Mouse (Mus musculus) heart, postnatal 0 days (tissue): ENCODE measurements at regions not wholly inside any gene's neighbourhood (a gene's known extent, or its start where the extent isn't known, plus 50 kb on each side); places are given as distances from the start of the nearest gene placed in this dataset.

ENCODE experiments used
- ATAC-seq: fragments of 200-750 bp; cut with Nextera tagmentation; 2 replicates; pipeline ENCODE4 v1.8.0; 2017; ENCODE audit warnings: low read depth, moderate number of reproducible peaks, moderate library complexity; ENCODE audit not compliant: insufficient read depth
- DNase-seq: peaks from one replicate; pipeline ENCODE4 v3.0.0-alpha.2; 2016; ENCODE audit warnings: low spot score
- H3K27ac ChIP-seq: fragments of 300-500 bp; sonication (generic); 2 replicates; pipeline ENCODE4 v1.5.1; 2014; ENCODE audit warnings: low read depth, mild to moderate bottlenecking
- H3K27me3 ChIP-seq: fragments of 300-500 bp; sonication (generic); 2 replicates; pipeline ENCODE4 v1.6.1; 2014; ENCODE audit warnings: low read length, mixed read lengths; ENCODE audit not compliant: control insufficient read depth, insufficient read depth
- H3K36me3 ChIP-seq: fragments of 300-500 bp; sonication (generic); replicated peaks from 2 replicates; pipeline ENCODE4 v1.6.1; 2014; ENCODE audit warnings: low read length, mixed read lengths; ENCODE audit not compliant: control insufficient read depth, insufficient read depth
- H3K4me1 ChIP-seq: fragments of 300-500 bp; sonication (generic); 2 replicates; pipeline ENCODE4 v1.6.1; 2014; ENCODE audit warnings: antibody characterized with exemption; ENCODE audit not compliant: control insufficient read depth, insufficient read depth
- H3K4me2 ChIP-seq: fragments of 300-500 bp; sonication (generic); 2 replicates; pipeline ENCODE4 v1.6.1; 2014; ENCODE audit warnings: low read depth, mild to moderate bottlenecking, low read length, moderate library complexity
- H3K4me3 ChIP-seq: fragments of 300-500 bp; sonication (generic); 2 replicates; pipeline ENCODE4 v1.5.1; 2014; ENCODE audit warnings: low read depth, low read length
- H3K9ac ChIP-seq: fragments of 300-500 bp; sonication (generic); replicated peaks from 2 replicates; pipeline ENCODE4 v1.6.1; 2014; ENCODE audit warnings: low read depth, low read length, mixed read lengths
- H3K9me3 ChIP-seq: fragments of 300-500 bp; sonication (generic); replicated peaks from 2 replicates; pipeline ENCODE4 v1.6.1; 2016; ENCODE audit warnings: low read length; ENCODE audit not compliant: control insufficient read depth
- CTCF ChIP-seq: IDR thresholded peaks from 2 replicates; pipeline ENCODE4 v1.5.1; 2016; ENCODE audit warnings: antibody characterized with exemption, control low read depth, low read depth
- EP300 ChIP-seq: IDR thresholded peaks from 2 replicates; pipeline ENCODE4 v1.6.1; 2016; ENCODE audit warnings: antibody characterized with exemption, low read depth
- WGBS: fragments of 180-500 bp; shearing (Covaris S2); extraction: QIAGEN DNeasy Blood & Tissue Kit; methylation state at CpG from one replicate; pipeline ENCODE4 v1.1.7; 2014; 5-methylcytosine and 5-hydroxymethylcytosine counted together

GRCm38 (mm10) chr1:184324234-184324633 lies 290.1 kb upstream of the 1700056E22Rik start:
- TF ChIP-seq EP300 (no peak), CTCF (no peak)
- Histone ChIP-seq H3K27me3 (no peaks in the 10 kb centered on the region), H3K9ac (no peak overlapping the region), H3K27ac (no peak overlapping the region), H3K4me2 (no peak overlapping the region), H3K9me3 (no peaks in the 10 kb centered on the region), H3K4me3 (no peak overlapping the region), H3K4me1 (no peaks in the 10 kb centered on the region), H3K36me3 (no peaks in the 10 kb centered on the region)
- no peak for DNase-seq
- WGBS: 57% methylated on average over 2 of the region's 2 CpGs
- no peak for ATAC-seq

GRCm38 (mm10) chr1:184320521-184321177 lies 286.5 kb upstream of the 1700056E22Rik start:
- no peak for TF ChIP-seq EP300
- no peak overlapping the region for H3K4me2 ChIP-seq
- H3K9ac ChIP-seq: no peak overlapping the region
- H3K4me1 ChIP-seq: no peaks in the 10 kb centered on the region
- H3K4me3 ChIP-seq: no peak overlapping the region
- H3K36me3 ChIP-seq: no peaks in the 10 kb centered on the region
- ATAC-seq: no peak
- no peaks in the 10 kb centered on the region for H3K27me3 ChIP-seq
- WGBS: 69% methylated on average over 3 of the region's 3 CpGs
- DNase-seq: no peak
- H3K27ac ChIP-seq: no peak overlapping the region
- no peaks in the 10 kb centered on the region for H3K9me3 ChIP-seq

- Histone ChIP-seq H3K4me1 (no peaks in the 10 kb centered on the region), H3K4me3 (no peak overlapping the region), H3K27ac (no peak overlapping the region), H3K9ac (no peak overlapping the region), H3K27me3 (no peaks in the 10 kb centered on the region), H3K36me3 (no peaks in the 10 kb centered on the region), H3K4me2 (no peak overlapping the region), H3K9me3 (no peaks in the 10 kb centered on the region; the same call in 1 of the 2 replicates)
- ATAC-seq (no peak), DNase-seq (no peak)
- WGBS: 75% methylated on average over 19 of the region's 19 CpGs
- TF ChIP-seq EP300 (no peak), CTCF (no peak)
Observed at GRCm38 (mm10) chr1:184310185-184310815, 276.2 kb upstream of the 1700056E22Rik start.

GRCm38 (mm10) chr1:184304813-184305212 lies 270.7 kb upstream of the 1700056E22Rik start:
- Histone ChIP-seq H3K36me3 (no peaks in the 10 kb centered on the region), H3K4me1 (no peaks in the 10 kb centered on the region), H3K9me3 (no peaks in the 10 kb centered on the region), H3K4me2 (no peak overlapping the region), H3K27me3 (no peaks in the 10 kb centered on the region), H3K4me3 (no peak overlapping the region), H3K9ac (no peak overlapping the region), H3K27ac (no peak overlapping the region)
- TF ChIP-seq EP300: no peak
- no peak for TF ChIP-seq CTCF
- DNase-seq: no peak
- WGBS: 85% methylated on average over 4 of the region's 4 CpGs
- no peak for ATAC-seq

DNA sequence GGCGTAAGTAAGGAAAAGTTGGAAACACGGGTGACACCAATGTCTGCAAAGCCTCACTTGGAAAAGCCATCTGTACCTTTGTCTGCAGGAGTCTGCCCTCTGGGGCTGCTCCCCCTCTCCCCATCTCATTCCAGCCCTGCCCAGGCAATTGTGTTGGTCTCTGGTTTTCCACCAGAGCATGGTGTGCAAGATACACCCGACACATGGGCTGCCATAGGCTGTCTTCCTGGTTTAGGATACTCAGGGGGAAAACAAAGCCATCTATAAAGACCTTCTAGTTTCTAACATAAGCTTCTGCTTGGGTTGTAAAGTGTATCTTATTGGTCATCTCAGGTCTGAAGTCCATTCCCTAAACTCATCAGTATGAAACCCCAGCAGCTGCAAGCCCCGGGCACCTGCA lies 270.1 kb upstream of the 1700056E22Rik start:
- TF ChIP-seq CTCF: no peak
- Histone ChIP-seq H3K4me2 (no peak overlapping the region), H3K27ac (no peak overlapping the region), H3K27me3 (no peaks in the 10 kb centered on the region), H3K4me1 (no peaks in the 10 kb centered on the region), H3K9me3 (no peaks in the 10 kb centered on the region), H3K9ac (no peak overlapping the region), H3K36me3 (no peaks in the 10 kb centered on the region), H3K4me3 (no peak overlapping the region)
- WGBS: 80% methylated on average over 4 of the region's 4 CpGs
- ATAC-seq (no peak), DNase-seq (no peak)

- WGBS: 73% methylated on average over 1 of the region's 1 CpGs
- TF ChIP-seq CTCF (no peak), EP300 (no peak)
- ATAC-seq: no peak
Observed at GRCm38 (mm10) chr1:184298701-184299100, 264.6 kb upstream of the 1700056E22Rik start.

More at GRCm38 (mm10) chr1:184298701-184299100, 264.6 kb upstream of the 1700056E22Rik start:
- no peaks in the 10 kb centered on the region for H3K27me3 ChIP-seq
- H3K9me3 ChIP-seq: no peaks in the 10 kb centered on the region
- DNase-seq: no peak
- H3K27ac ChIP-seq: no peak overlapping the region
- H3K4me2 ChIP-seq: no peak overlapping the region
- H3K4me1 ChIP-seq: no peaks in the 10 kb centered on the region
- H3K4me3 ChIP-seq: no peak overlapping the region
- H3K9ac ChIP-seq: no peak overlapping the region
- no peaks in the 10 kb centered on the region for H3K36me3 ChIP-seq
